Comparison of ENCODE assay signal across 23 mouse cellular contexts in the genomic region with DNA sequence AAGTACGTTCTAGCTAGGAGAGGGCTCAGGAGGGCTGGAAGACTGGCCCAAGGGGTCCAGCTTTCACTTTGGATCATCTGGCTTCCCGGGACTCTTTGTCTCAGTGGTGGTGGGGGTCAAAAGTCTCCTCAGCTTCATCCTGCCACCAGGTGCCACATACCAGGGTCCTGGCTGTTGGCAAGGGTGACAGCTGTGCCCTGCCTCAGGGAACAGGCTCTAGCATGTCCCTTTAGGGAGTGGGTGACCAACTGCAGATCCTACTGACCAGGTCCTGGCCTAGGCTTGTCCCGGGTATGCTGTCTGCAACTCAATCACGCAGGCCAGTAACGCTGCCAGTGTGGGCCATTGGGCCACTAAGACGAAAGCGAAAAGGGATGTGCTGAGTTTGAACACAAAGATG. TPM values are rescaled to one million over a fixed set of nuclear protein-coding genes. Genes with fewer than 3 reads are reported as not detected.
"Had no signal": no experiment of that assay in that cellular context is flagged by ENCODE, and none has a peak within 500 bp of the region (broad histone marks: within the 10 kb centered on the region; RNA-seq: fewer than 3 reads in every experiment).

No protein-coding gene starts in this region.

- H3K9me3 ChIP-seq: kidney, embryonic 15.5 days; limb, embryonic 12.5 days; limb, embryonic 15.5 days; neural tube, embryonic 12.5 days had no signal

- H3K4me2 ChIP-seq: kidney, embryonic 15.5 days; limb, embryonic 12.5 days; limb, embryonic 15.5 days; liver, embryonic 11.5 days; lung, embryonic 14.5 days; neural tube, embryonic 12.5 days had no signal

- ATAC-seq: liver, postnatal 0 days; lung, postnatal 0 days had no signal

- H3K4me3 ChIP-seq: kidney, embryonic 15.5 days; left cerebral cortex, adult 2 months; limb, embryonic 12.5 days; limb, embryonic 15.5 days; neural tube, embryonic 12.5 days had no signal

- H3K27ac ChIP-seq: kidney, embryonic 15.5 days; left cerebral cortex, adult 2 months; limb, embryonic 12.5 days; limb, embryonic 15.5 days; liver, embryonic 14.5 days; macrophage; neural tube, embryonic 12.5 days had no signal

- H3K9ac ChIP-seq: kidney, embryonic 15.5 days; limb, embryonic 12.5 days; limb, embryonic 15.5 days; liver, embryonic 14.5 days; liver, postnatal 0 days; lung, embryonic 14.5 days; neural tube, embryonic 12.5 days had no signal

- H3K36me3 ChIP-seq: kidney, embryonic 15.5 days; limb, embryonic 12.5 days; limb, embryonic 15.5 days; neural tube, embryonic 12.5 days had no signal

- DNase-seq: kidney, adult 8-10 months; kidney, postnatal 10 days; kidney, postnatal 36 days; layer of hippocampus, postnatal 36 days; liver, postnatal 0 days; lung, embryonic 14.5 days; midbrain, embryonic 14.5 days; thymus, adult 18-20 months; thymus, postnatal 14 days; thymus, postnatal 4 days had no signal

- H3K27me3 ChIP-seq: limb, embryonic 12.5 days; limb, embryonic 15.5 days; neural tube, embryonic 12.5 days had no signal

RNA-seq across cellular contexts. Expression of a gene that starts 35.3 kb away (rescaled TPM):
- total RNA-seq: layer of hippocampus, postnatal 10 days; megakaryocyte, adult 5-6 weeks had no signal
- polyA plus RNA-seq: limb, embryonic 12.5 days; limb, embryonic 15.5 days; liver, embryonic 14.5 days; liver, postnatal 0 days; lung, embryonic 14.5 days; macrophage; small intestine, adult 2 months; spleen, adult 2 months had no signal
